Mouse (Mus musculus): ENCODE results near the gene Rusc2. TPM values are rescaled to one million over a fixed set of nuclear protein-coding genes. Genes with fewer than 3 reads are reported as not detected.

Rusc2 gene
- polyA plus RNA-seq (2014; fragmentation: Nextera tagmentation; extraction: Ambion mirVana): 11.6 and 12.4 TPM in 2 replicates

GRCm38 (mm10) chr4:43381408-43382154, at the start of gene Rusc2:
Gene Rusc2, plus strand, starts transcription at chr4:43381979.
- H3K27ac ChIP-seq (ENCODE audit: low read depth, low read length): no peak within 1 kb of the TSS
- DNase-seq (ENCODE audit: low spot score): peak; percentile 95
- peak; percentile 93 for ATAC-seq (replicated peaks; ENCODE audit: low FRiP score)
- H3K9ac ChIP-seq (ENCODE audit: low read length): peak within 1 kb of the TSS; percentile 79
- H3K36me3 ChIP-seq (ENCODE audit: control insufficient read depth, insufficient read depth, low read length): no peaks in the 10 kb centered on the region
- H3K27me3 ChIP-seq (ENCODE audit: control insufficient read depth, insufficient read depth, low read length): no peaks in the 10 kb centered on the region; the same call in 1 of the 2 replicates
- WGBS: 1% methylated on average over 63 of the region's 63 CpGs
- H3K4me3 ChIP-seq (ENCODE audit: low read depth, low read length): peak within 1 kb of the TSS; percentile 61
- no peaks in the 10 kb centered on the region for H3K9me3 ChIP-seq (ENCODE audit: control insufficient read depth, low read length)
- H3K4me2 ChIP-seq (ENCODE audit: low read depth, low read length, severe bottlenecking): peak within 1 kb of the TSS; percentile 84
- H3K4me1 ChIP-seq (replicated peaks; ENCODE audit: control insufficient read depth, insufficient read depth, low read length): peaks cover 7% of the 10 kb centered on the region

GRCm38 (mm10) chr4:43334771-43335170, 47.0 kb upstream of the Rusc2 start:
- Histone ChIP-seq H3K27me3 (ENCODE audit: control insufficient read depth, insufficient read depth, low read length) (no peaks in the 10 kb centered on the region), H3K27ac (ENCODE audit: low read depth, low read length) (no peak overlapping the region), H3K4me2 (ENCODE audit: low read depth, low read length, severe bottlenecking) (no peak overlapping the region), H3K9ac (ENCODE audit: low read length) (no peak overlapping the region), H3K9me3 (ENCODE audit: control insufficient read depth, low read length) (peaks cover 5% of the 10 kb centered on the region), H3K36me3 (ENCODE audit: control insufficient read depth, insufficient read depth, low read length) (no peaks in the 10 kb centered on the region), H3K4me1 (replicated peaks; ENCODE audit: control insufficient read depth, insufficient read depth, low read length) (no peaks in the 10 kb centered on the region), H3K4me3 (ENCODE audit: low read depth, low read length) (no peak overlapping the region)
- 47% methylated on average over 2 of the region's 2 CpGs for WGBS
- no peak for DNase-seq (ENCODE audit: low spot score)
- no peak for ATAC-seq (replicated peaks; ENCODE audit: low FRiP score)

DNA sequence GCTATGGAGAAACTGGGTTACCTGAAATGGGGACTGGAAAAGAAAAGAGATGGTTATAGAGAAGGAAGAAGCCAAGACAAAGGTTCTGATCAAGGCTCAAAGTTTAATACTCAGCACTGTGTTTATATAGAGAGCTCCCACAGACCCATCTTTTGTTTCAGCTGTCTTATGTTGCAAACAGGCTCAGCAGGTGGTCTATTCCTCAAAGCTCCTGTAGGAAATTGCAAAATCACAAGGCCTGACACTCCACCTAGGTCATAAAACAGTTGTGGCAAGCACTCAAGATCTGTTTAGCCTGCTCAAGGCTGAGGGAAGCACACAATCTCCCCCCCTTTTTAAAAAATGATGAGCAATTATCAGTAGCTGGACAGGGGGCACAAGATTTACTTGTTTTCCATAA, 45.6 kb upstream of the Rusc2 start:
- H3K27me3 ChIP-seq (ENCODE audit: control insufficient read depth, insufficient read depth, low read length): no peaks in the 10 kb centered on the region
- H3K36me3 ChIP-seq (ENCODE audit: control insufficient read depth, insufficient read depth, low read length): no peaks in the 10 kb centered on the region
- no peaks in the 10 kb centered on the region for H3K4me1 ChIP-seq (replicated peaks; ENCODE audit: control insufficient read depth, insufficient read depth, low read length)
- H3K27ac ChIP-seq (ENCODE audit: low read depth, low read length): no peak overlapping the region
- no peak overlapping the region for H3K4me3 ChIP-seq (ENCODE audit: low read depth, low read length)
- ATAC-seq (replicated peaks; ENCODE audit: low FRiP score) (no peak), DNase-seq (ENCODE audit: low spot score) (no peak)
- H3K4me2 ChIP-seq (ENCODE audit: low read depth, low read length, severe bottlenecking): no peak overlapping the region
- no peak overlapping the region for H3K9ac ChIP-seq (ENCODE audit: low read length)
- peaks cover 5% of the 10 kb centered on the region for H3K9me3 ChIP-seq (ENCODE audit: control insufficient read depth, low read length)

DNA sequence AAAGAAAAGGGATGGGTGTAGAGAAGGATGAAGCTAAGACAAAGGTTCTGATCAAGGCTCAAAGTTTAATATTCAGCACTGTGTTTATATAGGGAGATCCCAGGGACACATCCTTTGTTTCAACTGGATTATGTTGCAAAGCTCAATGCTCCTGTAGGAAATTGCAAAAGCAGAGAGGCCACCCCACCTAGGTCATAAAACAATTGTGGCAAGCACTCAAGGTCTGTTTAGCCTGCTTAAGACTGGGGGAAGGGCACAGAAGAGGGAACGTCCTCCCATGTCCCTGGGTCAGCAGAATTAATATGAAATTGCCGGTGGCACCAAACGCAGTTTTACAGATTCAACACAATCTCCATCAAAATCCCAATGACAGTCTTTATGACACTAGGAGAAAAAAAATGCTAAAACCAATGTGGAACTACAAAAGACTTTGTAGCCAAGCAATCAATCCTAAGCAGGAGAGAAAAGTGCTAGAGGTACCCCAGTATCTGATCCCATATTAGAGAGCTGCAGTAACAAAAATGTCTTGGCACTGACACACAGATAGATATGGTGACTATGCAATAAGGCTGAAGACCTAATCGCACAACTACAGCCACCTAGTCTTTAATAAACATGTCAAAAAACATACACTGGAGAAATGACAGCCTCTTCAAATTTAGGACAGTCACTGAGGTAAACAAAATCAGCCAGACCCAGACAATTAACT, 41.5 kb upstream of the Rusc2 start:
- WGBS: 85% methylated on average over 4 of the region's 4 CpGs

GRCm38 (mm10) chr4:43341276-43341891, 40.4 kb upstream of the Rusc2 start:
- ATAC-seq (replicated peaks; ENCODE audit: low FRiP score): no peak
- peaks cover 4% of the 10 kb centered on the region for H3K9me3 ChIP-seq (ENCODE audit: control insufficient read depth, low read length)

More for the DNA sequence above, 41.5 kb upstream of the Rusc2 start:
- Histone ChIP-seq H3K4me1 (replicated peaks; ENCODE audit: control insufficient read depth, insufficient read depth, low read length) (no peaks in the 10 kb centered on the region), H3K4me3 (ENCODE audit: low read depth, low read length) (no peak overlapping the region), H3K36me3 (ENCODE audit: control insufficient read depth, insufficient read depth, low read length) (no peaks in the 10 kb centered on the region), H3K9me3 (ENCODE audit: control insufficient read depth, low read length) (peaks cover 5% of the 10 kb centered on the region), H3K27me3 (ENCODE audit: control insufficient read depth, insufficient read depth, low read length) (no peaks in the 10 kb centered on the region), H3K27ac (ENCODE audit: low read depth, low read length) (no peak overlapping the region), H3K4me2 (ENCODE audit: low read depth, low read length, severe bottlenecking) (no peak overlapping the region), H3K9ac (ENCODE audit: low read length) (no peak overlapping the region)
- DNase-seq (ENCODE audit: low spot score): no peak
- ATAC-seq (replicated peaks; ENCODE audit: low FRiP score): no peak

DNA sequence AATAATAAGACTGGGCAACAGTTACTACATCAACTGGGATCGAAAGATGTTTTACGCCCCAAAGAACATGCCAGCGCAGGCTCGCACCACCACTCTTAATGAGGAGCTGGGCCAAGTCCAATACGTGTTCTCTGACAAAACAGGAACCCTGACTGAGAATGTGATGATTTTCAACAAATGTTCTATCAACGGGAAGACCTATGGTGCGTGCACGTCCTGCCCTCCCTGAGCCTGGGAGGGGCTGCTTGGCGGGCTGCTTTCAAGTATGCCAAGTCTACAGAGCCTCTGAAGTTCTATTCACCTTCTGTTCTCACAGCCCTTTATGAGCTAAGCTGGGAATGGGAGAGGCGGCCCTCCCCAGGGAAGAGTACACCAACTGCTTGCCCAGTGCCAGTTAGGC, 39.3 kb upstream of the Rusc2 start:
- no peak overlapping the region for H3K4me2 ChIP-seq (ENCODE audit: low read depth, low read length, severe bottlenecking)
- H3K9me3 ChIP-seq (ENCODE audit: control insufficient read depth, low read length): no peaks in the 10 kb centered on the region
- H3K9ac ChIP-seq (ENCODE audit: low read length): no peak overlapping the region
- WGBS: 94% methylated on average over 10 of the region's 10 CpGs
- H3K36me3 ChIP-seq (ENCODE audit: control insufficient read depth, insufficient read depth, low read length): no peaks in the 10 kb centered on the region
- no peaks in the 10 kb centered on the region for H3K4me1 ChIP-seq (replicated peaks; ENCODE audit: control insufficient read depth, insufficient read depth, low read length)
- ATAC-seq (replicated peaks; ENCODE audit: low FRiP score) (no peak), DNase-seq (ENCODE audit: low spot score) (no peak)
- no peak overlapping the region for H3K27ac ChIP-seq (ENCODE audit: low read depth, low read length)
- H3K4me3 ChIP-seq (ENCODE audit: low read depth, low read length): no peak overlapping the region
- no peaks in the 10 kb centered on the region for H3K27me3 ChIP-seq (ENCODE audit: control insufficient read depth, insufficient read depth, low read length)

More at GRCm38 (mm10) chr4:43341276-43341891, 40.4 kb upstream of the Rusc2 start:
- DNase-seq (ENCODE audit: low spot score): no peak
- H3K36me3 ChIP-seq (ENCODE audit: control insufficient read depth, insufficient read depth, low read length): no peaks in the 10 kb centered on the region
- WGBS: 52% methylated on average over 7 of the region's 7 CpGs
- H3K4me2 ChIP-seq (ENCODE audit: low read depth, low read length, severe bottlenecking): no peak overlapping the region
- H3K4me1 ChIP-seq (replicated peaks; ENCODE audit: control insufficient read depth, insufficient read depth, low read length): no peaks in the 10 kb centered on the region
- no peak overlapping the region for H3K27ac ChIP-seq (ENCODE audit: low read depth, low read length)
- no peak overlapping the region for H3K9ac ChIP-seq (ENCODE audit: low read length)
- no peaks in the 10 kb centered on the region for H3K27me3 ChIP-seq (ENCODE audit: control insufficient read depth, insufficient read depth, low read length)
- no peak overlapping the region for H3K4me3 ChIP-seq (ENCODE audit: low read depth, low read length)

DNA sequence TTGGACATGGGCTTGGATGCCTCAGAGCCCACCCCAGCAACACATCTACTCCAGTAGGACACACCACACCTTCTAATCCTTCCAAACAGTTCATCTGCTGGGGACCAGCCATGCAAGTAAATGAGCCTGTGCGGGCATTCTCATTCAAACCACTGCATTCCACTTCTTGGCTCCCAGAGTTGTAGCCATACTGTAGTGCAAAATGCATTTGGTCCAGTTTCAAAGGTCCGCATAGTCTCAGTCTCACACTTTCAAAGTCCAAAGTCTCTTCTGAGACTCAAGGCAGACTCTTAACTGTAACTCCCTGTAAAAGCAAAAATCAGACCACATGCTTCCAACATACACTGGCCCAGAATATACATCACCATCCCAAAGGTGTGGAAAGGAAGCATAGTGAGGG, 36.8 kb upstream of the Rusc2 start:
- no peaks in the 10 kb centered on the region for H3K4me1 ChIP-seq (replicated peaks; ENCODE audit: control insufficient read depth, insufficient read depth, low read length)
- DNase-seq (ENCODE audit: low spot score) (no peak), ATAC-seq (replicated peaks; ENCODE audit: low FRiP score) (no peak)
- WGBS: 84% methylated on average over 2 of the region's 2 CpGs
- no peaks in the 10 kb centered on the region for H3K9me3 ChIP-seq (ENCODE audit: control insufficient read depth, low read length)
- H3K4me2 ChIP-seq (ENCODE audit: low read depth, low read length, severe bottlenecking): no peak overlapping the region
- H3K4me3 ChIP-seq (ENCODE audit: low read depth, low read length): no peak overlapping the region
- no peaks in the 10 kb centered on the region for H3K27me3 ChIP-seq (ENCODE audit: control insufficient read depth, insufficient read depth, low read length)
- H3K9ac ChIP-seq (ENCODE audit: low read length): no peak overlapping the region
- no peak overlapping the region for H3K27ac ChIP-seq (ENCODE audit: low read depth, low read length)
- no peaks in the 10 kb centered on the region for H3K36me3 ChIP-seq (ENCODE audit: control insufficient read depth, insufficient read depth, low read length)

DNA sequence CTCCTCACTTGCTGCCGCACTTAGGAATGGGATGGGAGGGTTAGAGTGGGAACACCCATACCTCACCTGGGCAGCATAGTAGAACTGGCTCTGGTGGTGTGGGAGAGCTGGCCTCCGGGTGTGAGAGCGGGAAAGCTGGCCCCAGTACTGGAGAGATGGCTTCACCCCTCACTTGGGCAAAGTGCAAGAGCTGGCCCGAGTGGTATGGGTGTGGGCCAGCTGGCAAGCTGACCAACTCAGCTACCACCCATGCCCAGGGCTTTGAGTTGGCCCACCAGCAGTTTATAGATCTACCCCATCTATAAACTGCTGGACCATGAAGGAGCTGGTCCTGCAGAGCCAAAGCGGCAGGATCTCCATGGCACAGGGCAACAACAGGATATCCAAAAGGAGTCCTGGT, 32.6 kb upstream of the Rusc2 start:
- Histone ChIP-seq H3K9me3 (ENCODE audit: control insufficient read depth, low read length) (no peaks in the 10 kb centered on the region; the same call in 1 of the 2 replicates), H3K9ac (ENCODE audit: low read length) (no peak overlapping the region), H3K27ac (ENCODE audit: low read depth, low read length) (no peak overlapping the region), H3K4me2 (ENCODE audit: low read depth, low read length, severe bottlenecking) (no peak overlapping the region), H3K4me3 (ENCODE audit: low read depth, low read length) (no peak overlapping the region), H3K36me3 (ENCODE audit: control insufficient read depth, insufficient read depth, low read length) (no peaks in the 10 kb centered on the region), H3K4me1 (replicated peaks; ENCODE audit: control insufficient read depth, insufficient read depth, low read length) (no peaks in the 10 kb centered on the region), H3K27me3 (ENCODE audit: control insufficient read depth, insufficient read depth, low read length) (no peaks in the 10 kb centered on the region)
- no peak for DNase-seq (ENCODE audit: low spot score)
- ATAC-seq (replicated peaks; ENCODE audit: low FRiP score): no peak
- WGBS: 87% methylated on average over 5 of the region's 5 CpGs

Measured in forebrain, embryonic 11.5 days (tissue).